Mouse (Mus musculus) intestine, embryonic 14.5 days (tissue): Measurements from ENCODE around the gene Unc13a. TPM values are rescaled to one million over a fixed set of nuclear protein-coding genes. Genes with fewer than 3 reads are reported as not detected.

Experiments used
- ATAC-seq: fragments of 200-750 bp; cut with Nextera tagmentation; replicated peaks from 2 replicates; pipeline ENCODE4 v1.8.0; 2017; ENCODE audit warnings: low read depth, moderate number of reproducible peaks, moderate TSS enrichment, moderate library complexity; ENCODE audit not compliant: low FRiP score, low TSS enrichment
- DNase-seq: peaks from one replicate; pipeline ENCODE4 v3.0.0-alpha.2; 2018; ENCODE audit warnings: low spot score
- H3K27ac ChIP-seq: fragments of 300-500 bp; sonication (generic); 2 replicates; pipeline ENCODE4 v1.5.1; 2014; ENCODE audit warnings: low read depth, mild to moderate bottlenecking, control low read depth
- H3K27me3 ChIP-seq: fragments of 300-500 bp; sonication (generic); replicated peaks from 2 replicates; pipeline ENCODE4 v1.6.1; 2014; ENCODE audit warnings: low read length, control low read depth; ENCODE audit not compliant: control insufficient read depth, insufficient read depth
- H3K36me3 ChIP-seq: fragments of 300-500 bp; sonication (generic); 2 replicates; pipeline ENCODE4 v1.6.1; 2014; ENCODE audit warnings: low read length, control low read depth; ENCODE audit not compliant: control insufficient read depth, insufficient read depth
- H3K4me1 ChIP-seq: fragments of 300-500 bp; sonication (generic); replicated peaks from 2 replicates; pipeline ENCODE4 v1.6.1; 2014; ENCODE audit warnings: low read length, control low read depth, mixed read lengths; ENCODE audit not compliant: control insufficient read depth, insufficient read depth
- H3K4me2 ChIP-seq: fragments of 300-500 bp; sonication (generic); 2 replicates; pipeline ENCODE4 v1.6.1; 2014; ENCODE audit warnings: low read length
- H3K4me3 ChIP-seq: fragments of 300-500 bp; sonication (generic); 2 replicates; pipeline ENCODE4 v1.5.1; 2014; ENCODE audit warnings: low read depth, low read length, control low read depth, mixed read lengths
- H3K9ac ChIP-seq: fragments of 300-500 bp; sonication (generic); 2 replicates; pipeline ENCODE4 v1.6.1; 2014; ENCODE audit warnings: mild to moderate bottlenecking, low read length
- H3K9me3 ChIP-seq: fragments of 300-500 bp; sonication (generic); 2 replicates; pipeline ENCODE4 v1.6.1; 2016; ENCODE audit warnings: low read length, control low read depth; ENCODE audit not compliant: control insufficient read depth
- WGBS: fragments of 180-500 bp; shearing (Covaris S2); extraction: QIAGEN DNeasy Blood & Tissue Kit; methylation state at CpG from one replicate; pipeline ENCODE4 v1.1.7; 2014; 5-methylcytosine and 5-hydroxymethylcytosine counted together
- polyA plus RNA-seq: library from polyadenylated mRNA; unstranded; fragments of >200 nt; fragmentation: Nextera tagmentation; extraction: Ambion mirVana; gene quantifications from 2 replicates; pipeline ENCODE4 v1.2.1, GENCODE M21; 2014

The Unc13a gene
- polyA plus RNA-seq, 1 experiment from 2014 or later: 2.4 TPM

- peak; percentile 89 for DNase-seq
- 4% methylated on average over 37 of the region's 40 CpGs for WGBS
- peaks cover 8% of the 10 kb centered on the region; the same call in 1 of the 2 replicates for H3K4me1 ChIP-seq
- H3K27me3 ChIP-seq: peaks cover 42% of the 10 kb centered on the region
- H3K9ac ChIP-seq: peak within 1 kb of the TSS; percentile 60
- H3K36me3 ChIP-seq: no peaks in the 10 kb centered on the region
- H3K9me3 ChIP-seq: no peaks in the 10 kb centered on the region
- H3K4me3 ChIP-seq: peak within 1 kb of the TSS; percentile 67
- peak within 1 kb of the TSS; percentile 40; the same call in 1 of the 2 replicates for H3K27ac ChIP-seq
- peak within 1 kb of the TSS; percentile 77 for H3K4me2 ChIP-seq
- peak; percentile 32 for ATAC-seq
These were observed 4.6 kb upstream of the Unc13a start, which contains the start of gene Jak3 for GRCm38 (mm10) chr8:71676020-71676741. Jak3 (plus strand) TSS chr8:71676296.

- no peak overlapping the region for H3K27ac ChIP-seq
- peak overlapping the region; percentile 67 for H3K4me3 ChIP-seq
- no peak for ATAC-seq
- WGBS: 38% methylated on average over 9 of the region's 9 CpGs
- no peaks in the 10 kb centered on the region for H3K36me3 ChIP-seq
- no peaks in the 10 kb centered on the region for H3K9me3 ChIP-seq
- peaks cover 41% of the 10 kb centered on the region for H3K27me3 ChIP-seq
- H3K4me1 ChIP-seq: peaks cover 8% of the 10 kb centered on the region; the same call in 1 of the 2 replicates
- peak overlapping the region; percentile 77 for H3K4me2 ChIP-seq
- no peak overlapping the region; the same call in 1 of the 2 replicates for H3K9ac ChIP-seq
- DNase-seq: no peak
These were observed 4.0 kb upstream of the Unc13a start for GRCm38 (mm10) chr8:71675456-71676019.

DNA sequence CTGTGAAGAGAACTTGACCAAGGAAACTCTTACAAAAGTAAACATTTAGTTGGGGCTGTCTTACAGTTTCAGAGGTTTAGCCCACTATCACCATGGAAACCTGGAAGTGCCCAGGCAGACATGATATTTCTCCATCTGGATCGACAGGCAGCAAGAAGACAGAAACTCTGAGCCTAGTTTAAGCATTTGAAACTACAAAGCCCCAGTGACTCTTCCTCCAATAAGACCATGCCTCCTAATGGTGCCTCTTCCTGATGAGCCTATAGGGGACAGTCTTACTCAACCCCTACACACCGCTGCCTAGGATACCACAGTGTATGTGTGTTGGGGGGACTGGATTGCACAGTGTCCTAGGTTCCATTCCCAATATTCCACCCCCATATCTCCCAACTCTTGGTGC, 2.5 kb upstream of the Unc13a start:
- no peak overlapping the region for H3K4me3 ChIP-seq
- ATAC-seq: no peak
- 67% methylated on average over 2 of the region's 2 CpGs for WGBS
- peaks cover 12% of the 10 kb centered on the region; the same call in 1 of the 2 replicates for H3K4me1 ChIP-seq
- no peak overlapping the region for H3K9ac ChIP-seq
- H3K27me3 ChIP-seq: peaks cover 33% of the 10 kb centered on the region
- H3K27ac ChIP-seq: no peak overlapping the region
- H3K4me2 ChIP-seq: no peak overlapping the region
- DNase-seq: no peak
- H3K9me3 ChIP-seq: no peaks in the 10 kb centered on the region
- no peaks in the 10 kb centered on the region for H3K36me3 ChIP-seq

- Histone ChIP-seq H3K27me3 (peaks cover 22% of the 10 kb centered on the region), H3K9me3 (no peaks in the 10 kb centered on the region), H3K27ac (no peak overlapping the region), H3K4me1 (peaks cover 20% of the 10 kb centered on the region), H3K4me3 (0 out of 2 replicates have a peak overlapping the region, but pooled peaks have one; percentile 46), H3K4me2 (peak overlapping the region; percentile 98), H3K9ac (peak overlapping the region; percentile 6; the same call in 1 of the 2 replicates), H3K36me3 (no peaks in the 10 kb centered on the region)
- WGBS: 49% methylated on average over 6 of the region's 6 CpGs
- ATAC-seq (no peak), DNase-seq (no peak)
These were observed 695 bp upstream of the Unc13a start for GRCm38 (mm10) chr8:71672168-71672735.

DNA sequence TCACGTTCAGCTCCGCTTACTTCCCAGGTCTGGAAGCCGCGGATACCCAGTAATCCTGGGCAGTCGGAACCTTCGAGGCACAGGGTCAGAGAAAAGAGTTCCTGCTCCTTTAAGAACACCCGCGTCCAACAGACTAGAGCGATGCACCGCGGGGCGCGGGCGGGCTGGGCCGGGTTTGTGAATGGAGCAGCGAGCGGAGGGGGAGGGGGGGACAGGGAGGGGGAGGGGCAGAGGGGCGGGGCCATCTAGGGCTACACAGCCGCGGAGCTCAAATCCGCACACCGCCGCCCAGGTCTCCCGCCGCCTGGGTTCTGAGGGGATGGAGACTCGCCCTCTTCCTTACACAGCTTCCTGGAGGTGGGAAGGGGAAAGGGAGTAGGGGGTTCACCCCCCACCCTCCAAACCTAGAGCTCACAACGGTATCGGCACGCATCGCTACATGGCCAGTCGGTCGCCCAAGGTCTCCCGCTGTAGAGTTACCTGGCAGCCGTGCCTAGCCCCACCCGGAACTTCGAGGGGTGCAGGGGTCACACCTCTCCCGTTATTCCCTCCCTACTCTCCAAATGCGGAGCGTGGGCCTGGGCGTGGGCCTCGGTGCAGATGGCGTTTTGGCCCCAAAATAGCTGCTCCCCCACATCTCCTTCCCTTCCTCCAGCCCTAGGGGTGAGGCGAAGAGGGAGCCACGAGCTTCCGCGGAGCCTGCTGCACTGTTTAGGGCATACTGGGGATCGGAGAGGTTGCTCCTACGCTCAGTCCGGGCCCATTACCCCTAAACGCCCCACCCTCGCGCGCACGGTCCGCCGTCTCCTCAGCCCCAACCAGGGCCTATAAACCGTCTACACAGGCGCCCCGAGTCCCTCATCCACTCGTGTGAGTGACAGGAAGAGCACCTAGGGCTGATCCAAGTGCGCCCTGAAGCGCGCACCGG, 672 bp downstream of the Unc13a start:
- peak; percentile 33 for ATAC-seq
- Histone ChIP-seq H3K36me3 (no peaks in the 10 kb centered on the region), H3K9ac (no peak overlapping the region), H3K27ac (no peak overlapping the region), H3K4me3 (peak overlapping the region; percentile 46), H3K27me3 (peaks cover 25% of the 10 kb centered on the region), H3K4me1 (peaks cover 16% of the 10 kb centered on the region), H3K9me3 (no peaks in the 10 kb centered on the region), H3K4me2 (peak overlapping the region; percentile 98)
- under 1% methylated on average over 58 of the region's 64 CpGs for WGBS
- DNase-seq: peak; percentile 70

GRCm38 (mm10) chr8:71670198-71670597, 1.4 kb downstream of the Unc13a start:
- ATAC-seq (no peak), DNase-seq (no peak)
- Histone ChIP-seq H3K4me3 (peak overlapping the region; percentile 46), H3K4me1 (peaks cover 16% of the 10 kb centered on the region), H3K4me2 (peak overlapping the region; percentile 98), H3K27me3 (peaks cover 22% of the 10 kb centered on the region), H3K36me3 (no peaks in the 10 kb centered on the region), H3K9ac (no peak overlapping the region), H3K9me3 (no peaks in the 10 kb centered on the region), H3K27ac (no peak overlapping the region)
- WGBS: 10% methylated on average over 11 of the region's 12 CpGs

DNA sequence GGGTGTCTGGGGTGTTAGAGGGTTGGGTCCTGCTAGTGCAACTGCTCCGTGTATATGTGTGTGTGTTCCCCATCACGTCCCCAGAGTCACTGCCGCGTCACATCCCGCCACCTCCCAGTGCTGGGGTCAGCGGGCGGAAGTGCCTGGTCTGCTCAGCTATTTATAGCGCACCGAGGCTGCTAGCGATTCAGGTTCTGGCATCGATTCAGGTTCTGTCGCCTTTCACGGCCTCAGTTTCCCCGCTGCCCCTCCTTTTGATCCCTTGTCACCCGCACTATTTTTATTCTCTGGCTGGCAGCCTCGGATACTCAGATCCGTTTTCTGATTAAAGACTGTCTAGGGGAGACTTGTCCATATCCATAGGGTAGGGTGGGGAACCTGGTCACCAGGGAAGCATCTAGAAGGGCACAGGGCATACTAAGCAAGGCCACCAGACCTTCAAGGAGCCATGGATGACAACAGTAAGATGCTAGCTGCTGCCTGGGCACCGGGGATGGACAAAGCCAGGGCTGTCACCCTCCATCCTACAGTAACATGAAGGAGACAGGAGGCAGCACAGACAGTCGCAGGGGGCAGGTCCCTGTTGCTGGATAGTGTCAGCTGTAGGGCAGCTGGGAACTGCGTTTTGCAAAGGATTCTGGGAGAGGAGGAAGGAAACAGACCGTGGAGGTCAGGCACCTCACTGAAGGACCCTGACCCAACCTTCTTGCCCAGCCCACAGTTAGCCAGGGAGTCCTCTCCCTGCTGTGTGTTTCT, 3.2 kb downstream of the Unc13a start:
- H3K4me3 ChIP-seq: peak overlapping the region; percentile 1; the same call in 1 of the 2 replicates
- H3K36me3 ChIP-seq: no peaks in the 10 kb centered on the region
- no peak overlapping the region for H3K27ac ChIP-seq
- peak overlapping the region; percentile 20; the same call in 1 of the 2 replicates for H3K9ac ChIP-seq
- H3K9me3 ChIP-seq: no peaks in the 10 kb centered on the region
- peaks cover 20% of the 10 kb centered on the region for H3K27me3 ChIP-seq
- H3K4me1 ChIP-seq: peaks cover 16% of the 10 kb centered on the region
- ATAC-seq: no peak
- peak; percentile 62 for DNase-seq
- WGBS: 1% methylated on average over 21 of the region's 21 CpGs
- H3K4me2 ChIP-seq: peak overlapping the region; percentile 38
